Mouse (Mus musculus) adrenal gland, adult (tissue): ENCODE measurements around the gene Kcna7.

ENCODE experiments used
- DNase-seq, 2 experiments: peaks; one replicate each; pipeline ENCODE4 v3.0.0; 2022 to 2023; ENCODE audit warnings: low spot score in 1 of 2; ENCODE audit not compliant: inconsistent age in 2 of 2

Gene Kcna7

DNA sequence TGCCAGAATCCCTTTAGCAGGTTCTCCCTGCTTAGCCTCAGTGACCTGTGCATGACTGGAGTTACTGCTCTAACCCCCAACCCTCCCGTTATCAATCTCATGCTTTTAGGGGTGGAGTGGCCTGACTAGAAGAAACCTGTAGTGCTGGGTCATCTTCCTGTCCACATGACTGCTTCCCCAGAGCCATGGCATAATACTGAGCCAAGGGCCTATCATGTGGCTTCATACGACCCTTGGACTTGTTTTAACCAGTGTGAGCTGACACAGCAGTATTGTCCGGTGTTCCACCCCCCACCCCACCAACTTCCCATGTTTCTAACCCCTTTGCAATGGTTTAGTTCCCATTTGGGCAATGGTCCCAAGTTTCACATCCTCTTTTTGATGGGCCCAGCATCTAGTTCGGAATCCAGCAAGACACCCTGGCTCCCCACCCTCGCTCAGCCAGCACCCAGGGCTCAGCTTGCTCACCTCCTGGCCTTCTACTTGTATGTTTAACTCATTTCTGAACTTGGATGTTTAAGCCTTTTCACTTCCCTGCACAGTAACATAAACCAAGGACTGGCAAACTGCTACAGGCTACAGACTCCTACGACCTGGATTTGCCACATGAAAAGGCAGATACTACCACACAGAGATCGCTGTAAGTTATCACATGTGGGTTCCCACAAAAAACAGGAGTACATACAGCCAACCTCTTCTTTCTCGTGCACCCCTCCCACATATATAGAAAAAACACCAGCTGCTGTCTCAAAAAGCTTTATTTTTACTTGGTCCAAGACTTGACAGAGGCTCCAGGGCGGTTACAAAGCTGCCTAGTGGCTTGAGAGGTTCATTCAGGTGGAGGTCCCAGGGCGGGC lies 52.0 kb downstream of the Kcna7 start:
- DNase-seq = peak in 1 of 2 experiments; percentile 74

DNA sequence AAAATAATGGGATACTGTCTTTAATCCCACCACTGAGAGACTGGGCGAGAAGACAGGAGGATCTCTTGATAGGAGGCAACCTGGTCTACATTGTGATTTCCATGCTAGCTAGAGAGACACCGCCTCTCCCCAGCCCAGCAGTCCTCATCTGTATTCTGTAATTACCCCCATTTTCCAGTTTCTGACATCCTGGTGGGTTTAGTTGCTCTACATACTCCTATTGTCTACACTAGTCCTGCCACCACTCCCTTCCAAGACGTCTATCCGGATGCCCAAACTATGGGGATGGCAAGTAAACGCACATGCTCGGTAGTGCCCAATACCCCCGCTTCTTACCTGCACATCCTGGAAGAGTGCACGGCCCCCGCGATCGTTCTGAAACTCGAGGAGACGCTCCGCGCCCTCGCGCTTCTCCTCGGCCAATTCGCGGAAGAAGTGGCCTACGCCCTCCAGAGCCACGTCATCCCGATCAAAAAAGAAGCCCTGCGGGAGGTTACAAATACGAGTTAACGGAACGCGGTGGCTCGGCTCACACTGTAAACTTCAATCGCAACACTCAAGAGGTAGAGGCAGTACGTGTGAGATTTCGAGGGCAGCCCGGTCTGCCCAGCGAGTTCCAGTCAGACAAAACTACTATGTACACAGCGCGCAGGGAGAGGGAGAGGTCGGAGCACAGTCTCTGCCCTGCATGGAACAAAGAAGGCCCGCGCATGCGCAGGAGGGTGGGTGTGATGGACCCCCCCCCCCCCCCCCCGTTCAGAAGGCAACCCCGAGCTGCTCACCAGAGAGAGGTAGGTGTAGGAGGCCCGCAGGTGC lies 53.5 kb downstream of the Kcna7 start:
- DNase-seq = peak; percentile 77 to 90
